8 mouse cellular contexts compared by ENCODE assay signal in the genomic region with DNA sequence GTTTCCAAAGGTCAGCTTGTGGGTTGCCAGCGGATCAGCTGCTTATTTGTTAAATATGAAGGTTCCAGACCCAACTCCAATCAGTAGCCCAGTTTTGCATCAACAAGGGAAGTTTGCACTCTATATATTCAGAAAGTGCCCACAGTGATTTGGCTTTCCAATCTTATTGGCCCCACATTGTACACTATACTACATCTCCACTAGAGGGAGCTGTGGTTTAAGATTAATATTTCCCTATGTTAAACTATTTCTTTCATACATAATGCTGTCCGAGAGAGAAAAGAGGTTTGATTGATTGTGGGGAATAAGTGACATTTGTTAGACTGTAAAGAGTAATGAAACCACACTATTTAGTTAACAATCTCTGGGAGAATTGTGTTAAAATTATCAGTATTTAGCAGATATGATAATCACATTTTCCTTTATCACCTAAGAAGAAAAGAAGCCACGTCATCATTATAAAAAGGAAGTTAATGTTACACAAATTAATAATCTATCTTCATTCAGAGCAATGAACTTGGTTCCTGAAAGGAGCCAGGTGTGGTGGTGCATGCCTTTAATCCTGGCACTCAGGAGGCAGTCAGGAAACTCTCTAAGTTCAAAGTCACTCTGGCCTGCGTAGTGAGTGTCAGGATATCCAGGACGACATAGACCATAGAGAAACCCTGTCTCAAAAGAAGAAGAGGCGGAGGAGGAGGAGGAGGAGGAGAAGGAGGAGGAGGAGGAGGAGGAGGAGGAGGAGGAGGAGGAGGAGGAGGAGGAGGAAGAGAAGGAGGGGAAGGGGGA. TPM values are rescaled to one million over a fixed set of nuclear protein-coding genes. Genes with fewer than 3 reads are reported as not detected.
A peak's percentile ranks its signal among the peaks of the same experiment; 100 is the strongest.
DNase-seq lines count a peak whose midpoint lies in the region; ATAC-seq lines count a peak whose summit lies in the region.

No protein-coding gene starts in this region.

- H3K4me2 ChIP-seq in embryonic facial prominence, embryonic 11.5 days (ENCODE audit: low read depth, low read length) = no peak overlapping the region

- H3K27me3 ChIP-seq in embryonic facial prominence, embryonic 11.5 days (ENCODE audit: control insufficient read depth, insufficient read depth, low read length) = no peaks in the 10 kb centered on the region
- H3K27me3 ChIP-seq in embryonic facial prominence, embryonic 10.5 days (replicated peaks; ENCODE audit: low read depth, poor library complexity, severe bottlenecking) = no peaks in the 10 kb centered on the region

- H3K36me3 ChIP-seq in embryonic facial prominence, embryonic 11.5 days (replicated peaks; ENCODE audit: control insufficient read depth, insufficient read depth, low read depth, low read length) = no peaks in the 10 kb centered on the region
- no peaks in the 10 kb centered on the region for H3K36me3 ChIP-seq in embryonic facial prominence, embryonic 10.5 days (replicated peaks)

- 48% methylated on average over 5 of the region's 6 CpGs for WGBS in embryonic facial prominence, embryonic 11.5 days
- 58% methylated on average over 5 of the region's 6 CpGs for WGBS in embryonic facial prominence, embryonic 10.5 days

- H3K9ac ChIP-seq in embryonic facial prominence, embryonic 11.5 days (replicated peaks; ENCODE audit: low read length) = no peak overlapping the region

- H3K9me3 ChIP-seq in embryonic facial prominence, embryonic 11.5 days (replicated peaks; ENCODE audit: control insufficient read depth, low read length) = no peaks in the 10 kb centered on the region
- no peaks in the 10 kb centered on the region for H3K9me3 ChIP-seq in embryonic facial prominence, embryonic 10.5 days

- no peak overlapping the region for H3K27ac ChIP-seq in embryonic facial prominence, embryonic 11.5 days (replicated peaks; ENCODE audit: low read depth, low read length)
- H3K27ac ChIP-seq in embryonic facial prominence, embryonic 10.5 days (replicated peaks) = no peak overlapping the region

- peak; percentile 75 for DNase-seq in embryonic facial prominence, embryonic 11.5 days (ENCODE audit: low spot score)
- no peak for DNase-seq in embryonic facial prominence, embryonic 10.5 days (ENCODE audit: low spot score)
- DNase-seq in lung, postnatal 10 days = peak; percentile 1
- DNase-seq in lung, adult 18-20 months = no peak
- peak; percentile 21 for DNase-seq in retina, postnatal 7 days (ENCODE audit: low read depth, low spot score)
- no peak for DNase-seq in testis, postnatal 10 days (ENCODE audit: low spot score)
- no peak for DNase-seq in thymus, postnatal 25 days

- no peak overlapping the region for H3K4me3 ChIP-seq in embryonic facial prominence, embryonic 11.5 days (ENCODE audit: low read depth, low read length)
- no peak overlapping the region for H3K4me3 ChIP-seq in embryonic facial prominence, embryonic 10.5 days

- ATAC-seq in embryonic facial prominence, embryonic 11.5 days (replicated peaks; ENCODE audit: insufficient number of reproducible peaks, low FRiP score, low TSS enrichment, low read depth) = no peak
- ATAC-seq in erythroblast, adult 5-6 weeks (replicated peaks; ENCODE audit: low FRiP score, poor library complexity, severe bottlenecking) = peak; percentile 67

- no peaks in the 10 kb centered on the region for H3K4me1 ChIP-seq in embryonic facial prominence, embryonic 11.5 days (ENCODE audit: control insufficient read depth, insufficient read depth, low read length)
- H3K4me1 ChIP-seq in embryonic facial prominence, embryonic 10.5 days = no peaks in the 10 kb centered on the region

RNA-seq across cellular contexts. Expression of gene Arl4a, which starts 44.8 kb away (rescaled TPM):
- 33.7 and 37.5 TPM in 2 replicates for polyA plus RNA-seq in embryonic facial prominence, embryonic 11.5 days (2014; fragmentation: Nextera tagmentation; extraction: Ambion mirVana)
- polyA plus RNA-seq in embryonic facial prominence, embryonic 10.5 days (2016; fragmentation: Nextera tagmentation; extraction: Ambion mirVana) = 23.5 and 23.8 TPM in 2 replicates
- total RNA-seq in erythroblast, adult 5-6 weeks (2015; ENCODE audit: low replicate concordance) = 567 and 568 TPM in 2 replicates
- total RNA-seq in erythroblast, adult 5-6 weeks (2017; ENCODE audit: low replicate concordance) = 331 and 428 TPM in 2 replicates

RNA-seq across cellular contexts. Expression of gene Scin, which starts 51.4 kb away (rescaled TPM):
- 0.21 and 0.42 TPM in 2 replicates for polyA plus RNA-seq in embryonic facial prominence, embryonic 11.5 days (2014; fragmentation: Nextera tagmentation; extraction: Ambion mirVana)
- polyA plus RNA-seq in embryonic facial prominence, embryonic 10.5 days (2016; fragmentation: Nextera tagmentation; extraction: Ambion mirVana) = 0.05 TPM in 1 of 2 replicates, not detected in the other
- total RNA-seq in erythroblast, adult 5-6 weeks (2015; ENCODE audit: low replicate concordance) = 2.1 and 2.3 TPM in 2 replicates
- total RNA-seq in erythroblast, adult 5-6 weeks (2017; ENCODE audit: low replicate concordance) = 0.94 and 0.98 TPM in 2 replicates

Comparison
In these comparisons a context has a peak if more than half of its experiments do, and no peak if none do; other contexts are left out.
1. DNase-seq: peak in embryonic facial prominence, embryonic 11.5 days (single experiment), lung, postnatal 10 days (single experiment) and retina, postnatal 7 days (single experiment); none in embryonic facial prominence, embryonic 10.5 days (single experiment), lung, adult 18-20 months (0 of 2), testis, postnatal 10 days (single experiment) and thymus, postnatal 25 days (single experiment).